Mouse (Mus musculus): ENCODE measurements around the gene Sfxn3.

The Sfxn3 gene

DNA sequence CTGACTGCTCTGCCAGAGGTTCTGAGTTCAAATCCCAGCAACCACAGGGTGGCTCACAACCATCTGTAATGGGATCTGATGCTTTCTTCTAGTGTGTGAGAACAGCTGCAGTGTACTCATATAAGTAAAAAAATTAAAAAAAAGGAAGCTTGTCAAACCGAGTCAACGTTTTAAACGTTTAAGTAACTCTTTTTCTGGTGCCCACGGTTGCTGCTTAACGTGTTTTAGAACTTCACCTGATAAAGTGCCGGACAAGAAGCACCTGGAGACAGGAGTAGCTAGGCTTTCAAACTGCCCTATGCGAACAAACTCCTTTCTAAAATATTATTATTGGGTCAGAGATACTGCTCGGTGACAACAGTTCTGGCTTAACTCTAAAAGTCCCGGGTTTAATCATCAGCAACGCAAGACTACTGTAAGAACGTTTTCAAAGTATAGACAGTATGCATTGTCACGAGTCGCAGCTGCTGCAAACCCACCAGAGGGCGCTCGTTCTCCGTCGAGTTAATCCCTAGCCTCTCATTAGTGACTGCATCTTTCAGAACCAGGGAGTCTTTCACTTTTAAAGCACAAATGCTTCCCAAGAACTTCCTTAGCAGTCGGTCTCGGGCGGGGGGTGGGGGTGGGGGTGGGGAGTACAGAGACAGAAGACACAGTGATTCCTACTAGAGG is 26.7 kb downstream of the Sfxn3 start:
- in situ Hi-C loops (cut with MboI, MseI): no loop called here

DNA sequence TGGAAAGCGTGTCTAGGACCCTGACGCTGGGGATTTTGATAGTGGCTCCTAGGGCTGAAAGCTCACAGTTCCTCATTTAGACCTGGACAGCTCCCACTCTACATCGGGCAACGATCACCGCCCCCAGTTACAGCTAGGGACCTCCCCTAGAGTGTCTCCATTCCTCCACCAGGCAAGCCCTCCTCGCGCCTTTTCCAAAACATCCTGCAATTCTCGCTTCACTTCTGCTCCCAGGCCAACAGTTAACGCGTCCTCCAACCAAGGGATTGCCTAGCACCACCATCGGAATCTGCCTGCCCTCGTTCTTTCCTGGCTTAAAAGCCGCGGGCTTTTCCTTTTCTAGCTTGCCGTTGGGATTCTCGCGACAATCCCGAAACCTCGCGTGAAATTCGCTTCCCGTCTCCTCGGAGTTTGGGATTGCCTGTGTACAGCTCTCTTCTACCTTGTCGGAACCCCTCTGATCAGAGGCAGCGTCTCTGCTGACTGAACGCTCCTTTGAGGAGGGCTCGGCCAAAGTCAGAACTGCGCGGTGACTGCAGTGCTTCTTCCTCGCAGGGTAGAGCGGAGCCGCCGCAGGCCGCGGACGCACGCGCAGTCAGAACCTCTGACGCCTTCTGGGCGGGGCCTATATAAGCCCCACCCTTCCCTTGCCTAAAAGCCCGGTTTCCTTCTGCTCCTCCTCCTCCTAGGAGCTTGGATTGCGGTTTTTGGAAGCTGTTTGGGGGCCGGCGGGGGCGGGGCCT is 27.4 kb downstream of the Sfxn3 start, which contains the start of gene Kazald1:
Gene Kazald1 (plus strand): TSS at position 662 of the 743 bp plus-strand sequence.
- in situ Hi-C loops (cut with MboI, MseI): loop anchor here in 1 of 2 experiments (5.0 kb wide), 1 partner anchor 67 kb away; the partner anchor contains the start of genes Mrpl43 and Twnk

GRCm38 (mm10) chr19:45075323-45076035 is 28.2 kb downstream of the Sfxn3 start:
- in situ Hi-C loops (cut with MboI, MseI): loop anchor here in 1 of 2 experiments (5.0 kb wide), 1 partner anchor 68 kb away; the partner anchor contains the start of genes Mrpl43 and Twnk

- in situ Hi-C loops (cut with MboI, MseI): loop anchor here in 1 of 2 experiments (5.0 kb wide), 1 partner anchor 69 kb away; the partner anchor contains the start of genes Mrpl43 and Twnk
Observed at GRCm38 (mm10) chr19:45076036-45076575, 28.8 kb downstream of the Sfxn3 start.

DNA sequence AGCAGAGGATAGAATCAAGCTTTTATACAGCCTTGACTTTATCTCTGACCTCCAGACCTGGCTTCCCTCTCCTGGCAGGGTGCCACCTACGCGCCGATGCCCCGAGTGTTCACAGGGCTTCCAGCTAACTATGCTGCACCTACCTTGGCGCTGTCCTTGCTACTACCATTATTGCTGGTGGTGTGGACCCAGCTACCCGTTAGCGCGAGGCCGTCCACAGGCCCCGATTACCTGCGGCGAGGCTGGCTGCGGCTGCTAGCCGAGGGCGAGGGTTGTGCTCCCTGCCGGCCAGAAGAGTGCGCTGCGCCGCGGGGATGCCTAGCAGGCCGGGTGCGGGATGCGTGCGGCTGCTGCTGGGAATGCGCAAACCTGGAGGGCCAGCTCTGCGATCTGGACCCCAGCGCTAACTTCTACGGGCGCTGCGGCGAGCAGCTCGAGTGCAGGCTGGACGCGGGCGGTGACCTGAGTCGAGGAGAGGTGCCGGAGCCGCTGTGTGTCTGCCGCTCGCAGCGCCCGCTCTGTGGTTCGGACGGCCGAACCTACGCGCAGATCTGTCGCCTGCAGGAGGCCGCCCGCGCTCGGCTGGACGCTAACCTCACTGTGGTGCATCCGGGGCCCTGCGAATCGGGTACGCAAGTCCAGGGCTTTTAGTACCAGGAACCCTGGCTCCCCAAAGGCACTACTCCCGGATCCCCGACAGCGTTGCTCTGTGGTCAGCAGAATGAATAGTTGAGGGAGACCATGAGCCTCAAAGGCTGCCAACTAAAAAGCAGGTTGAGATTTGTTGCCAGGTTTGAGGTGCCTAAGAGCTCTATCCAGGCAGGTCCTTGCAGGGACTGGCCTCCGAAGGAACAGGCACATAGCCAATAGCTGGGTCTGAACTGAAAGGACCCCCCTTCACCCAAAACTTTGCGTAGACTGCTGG is 29.5 kb downstream of the Sfxn3 start:
- in situ Hi-C loops (cut with MboI, MseI): loop anchor here in 1 of 2 experiments (5.0 kb wide), 1 partner anchor 70 kb away; the partner anchor contains the start of genes Mrpl43 and Twnk

DNA sequence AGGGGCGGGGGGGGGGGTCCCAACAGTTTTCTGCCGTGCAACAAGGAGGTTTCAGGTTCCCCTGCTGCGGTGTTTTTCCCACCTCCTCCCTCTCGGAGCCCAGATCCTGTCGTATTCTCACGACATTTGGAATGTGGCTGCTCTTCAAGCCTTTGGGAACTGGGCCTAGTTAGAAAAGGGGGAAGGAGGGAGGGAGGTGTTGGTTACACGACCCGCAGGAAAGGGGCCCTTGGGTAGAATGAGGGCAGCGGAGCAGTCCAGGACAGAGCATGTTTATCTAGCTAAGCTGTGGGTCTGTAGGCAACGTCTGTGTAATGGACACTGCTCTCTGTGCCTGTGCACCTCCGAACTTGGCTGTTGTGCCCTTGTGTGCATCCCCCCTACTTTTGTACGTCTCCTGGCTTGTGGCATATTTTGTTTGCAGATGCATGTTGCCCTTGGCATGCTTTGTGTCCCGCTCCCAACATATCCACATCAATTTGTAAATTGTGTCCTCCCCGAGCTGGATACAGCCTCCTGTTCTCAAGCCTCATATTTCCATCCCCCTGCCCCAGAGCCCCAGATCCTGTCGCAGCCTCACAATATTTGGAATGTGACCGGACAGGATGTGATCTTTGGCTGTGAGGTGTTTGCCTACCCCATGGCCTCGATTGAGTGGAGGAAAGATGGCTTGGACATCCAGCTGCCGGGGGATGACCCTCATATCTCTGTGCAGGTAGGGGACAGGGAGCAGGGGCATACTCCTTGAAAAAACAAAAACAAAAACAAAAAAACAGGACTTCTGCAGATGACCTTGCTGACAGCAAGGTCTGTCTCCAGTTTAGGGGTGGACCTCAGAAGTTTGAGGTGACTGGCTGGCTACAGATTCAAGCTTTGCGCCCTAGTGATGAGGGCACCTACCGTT is 30.7 kb downstream of the Sfxn3 start:
- in situ Hi-C loops (cut with MboI, MseI): loop anchor here in 1 of 2 experiments (5.0 kb wide), 1 partner anchor 71 kb away; the partner anchor contains the start of genes Mrpl43 and Twnk

DNA sequence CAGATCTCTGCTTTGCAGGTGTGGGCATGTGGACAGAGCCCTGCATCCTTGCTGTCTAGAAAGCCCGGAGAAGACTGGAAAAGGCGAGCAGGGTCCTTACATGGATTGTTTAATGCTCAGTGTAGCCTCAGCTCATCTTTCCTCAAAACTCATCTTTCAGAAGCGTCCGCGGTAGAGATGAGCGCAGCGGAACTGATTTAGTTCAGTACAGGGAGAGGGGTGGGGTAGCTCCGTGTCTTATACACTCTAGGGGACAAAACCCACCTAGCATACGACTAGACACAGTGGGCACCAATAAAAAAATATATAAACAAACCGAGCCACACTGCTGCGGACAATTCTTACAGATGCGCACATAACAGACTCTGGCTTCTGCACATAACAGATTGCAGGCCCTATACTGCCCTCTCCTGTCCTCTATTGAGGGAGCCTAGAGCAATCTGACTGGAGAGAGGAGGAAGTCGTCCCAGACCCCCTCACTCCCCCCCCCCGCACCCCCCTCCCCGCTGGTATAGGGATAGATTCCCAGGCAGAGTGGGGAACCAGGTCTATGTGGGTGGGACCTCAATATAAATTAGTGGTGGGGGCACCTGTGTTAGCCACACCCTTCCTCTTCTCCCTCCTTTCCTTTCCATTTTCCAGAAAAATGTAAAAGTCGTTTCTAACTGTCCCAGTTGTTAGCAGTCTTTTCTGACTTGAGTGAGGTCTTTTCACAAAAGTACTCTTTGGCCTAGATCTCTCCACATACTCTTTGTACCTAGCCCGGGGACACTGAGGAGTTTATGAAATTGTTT is 31.9 kb downstream of the Sfxn3 start:
- in situ Hi-C loops (cut with MboI, MseI): loop anchor here in 1 of 2 experiments (5.0 kb wide), 1 partner anchor 72 kb away; the partner anchor contains the start of genes Mrpl43 and Twnk

DNA sequence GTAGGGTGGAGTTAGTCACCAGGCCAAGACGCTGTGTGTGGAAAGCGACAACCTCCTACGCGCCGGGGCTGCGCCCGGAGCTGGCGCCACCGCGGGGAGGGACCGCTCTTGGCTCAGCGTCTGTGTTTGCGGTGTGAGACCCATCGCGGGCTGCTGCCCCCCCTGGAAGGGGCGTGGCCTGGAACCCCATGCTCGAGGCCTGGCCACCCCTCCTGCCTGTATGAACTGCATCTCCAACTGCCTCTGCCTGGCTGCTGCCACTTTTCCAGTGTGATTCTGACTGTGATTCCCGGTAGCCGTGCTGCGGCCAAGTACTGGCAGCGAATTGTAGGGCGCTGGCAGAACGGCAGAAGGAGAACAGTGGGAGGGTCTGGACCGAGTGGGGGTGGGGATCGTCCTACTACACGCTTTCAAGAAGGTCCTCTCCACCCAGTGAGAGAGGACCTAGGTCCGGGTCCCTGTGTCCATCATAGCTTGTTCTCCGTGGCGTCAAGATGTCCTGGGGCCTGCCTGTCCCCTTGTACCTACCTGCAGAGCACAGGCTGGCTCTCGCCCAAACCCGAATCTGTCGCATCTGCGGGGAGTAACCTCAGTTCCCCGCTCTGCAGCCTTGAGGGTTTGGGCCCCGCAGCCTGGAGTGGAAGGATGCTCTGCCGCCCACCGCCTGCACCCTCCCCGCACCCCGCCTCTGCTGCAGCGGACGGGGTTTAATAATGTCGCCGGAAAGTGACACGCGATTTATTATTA is 32.6 kb downstream of the Sfxn3 start:
- in situ Hi-C loops (cut with MboI, MseI): loop anchor here in 1 of 2 experiments (5.0 kb wide), 1 partner anchor 73 kb away; the partner anchor contains the start of genes Mrpl43 and Twnk

DNA sequence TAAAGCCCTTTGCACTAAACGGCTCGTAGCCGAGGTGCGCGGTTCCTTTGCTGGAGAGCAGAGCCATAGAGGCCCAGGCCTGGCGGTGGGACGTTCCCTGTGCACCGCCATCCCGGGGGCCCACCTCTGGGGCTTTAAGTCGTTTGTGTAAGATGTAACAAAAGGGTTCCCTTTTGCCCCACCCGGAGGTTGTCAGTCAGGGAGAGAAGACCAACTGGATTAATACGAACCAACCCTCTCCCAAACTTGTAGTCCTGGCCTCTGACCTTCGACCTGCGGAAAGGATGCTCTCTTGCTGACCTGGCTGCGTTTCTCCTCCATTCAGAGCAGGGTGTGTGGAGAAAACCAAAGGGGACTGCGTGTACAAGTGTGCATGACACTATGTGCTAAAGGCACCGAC is 33.4 kb downstream of the Sfxn3 start:
- in situ Hi-C loops (cut with MboI, MseI): no loop called here

- in situ Hi-C loops (cut with MboI, MseI): no loop called here
Observed at GRCm38 (mm10) chr19:45081279-45081678, 34.0 kb downstream of the Sfxn3 start.

DNA sequence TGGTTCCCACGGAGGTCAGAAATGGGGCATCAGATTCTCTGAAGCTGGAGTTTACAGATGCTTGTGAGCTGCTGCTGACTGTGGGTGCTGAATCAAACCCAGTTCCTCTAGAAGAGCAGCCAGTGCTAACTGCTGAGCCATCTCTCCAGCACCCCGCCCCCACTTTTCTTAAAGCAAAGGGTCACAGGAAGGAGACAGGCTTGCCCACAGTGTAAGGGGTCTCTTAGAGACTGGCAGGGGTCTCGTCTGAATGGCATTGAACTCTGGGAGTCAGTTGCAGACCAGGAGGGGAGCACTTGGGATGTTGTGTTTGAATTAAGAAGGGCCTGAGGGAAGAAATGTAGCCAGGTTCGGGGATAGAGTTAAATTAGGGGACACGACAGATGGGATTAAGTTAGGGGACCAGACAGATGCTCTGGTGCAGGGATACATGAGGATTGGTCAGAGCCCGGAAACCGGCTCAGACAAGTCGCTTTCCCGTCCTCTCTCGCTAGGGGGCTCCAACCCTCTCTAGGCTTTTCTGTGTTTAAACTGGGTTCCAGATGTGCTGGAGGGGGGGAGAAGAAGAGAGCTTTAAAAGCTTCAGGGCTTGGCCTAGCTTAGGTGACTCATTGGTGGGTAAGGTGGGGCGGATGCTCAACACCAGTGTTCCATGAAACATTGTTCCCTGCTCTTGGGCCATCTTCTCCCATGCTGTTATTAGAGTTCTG is 34.7 kb downstream of the Sfxn3 start:
- in situ Hi-C loops (cut with MboI, MseI): no loop called here

DNA sequence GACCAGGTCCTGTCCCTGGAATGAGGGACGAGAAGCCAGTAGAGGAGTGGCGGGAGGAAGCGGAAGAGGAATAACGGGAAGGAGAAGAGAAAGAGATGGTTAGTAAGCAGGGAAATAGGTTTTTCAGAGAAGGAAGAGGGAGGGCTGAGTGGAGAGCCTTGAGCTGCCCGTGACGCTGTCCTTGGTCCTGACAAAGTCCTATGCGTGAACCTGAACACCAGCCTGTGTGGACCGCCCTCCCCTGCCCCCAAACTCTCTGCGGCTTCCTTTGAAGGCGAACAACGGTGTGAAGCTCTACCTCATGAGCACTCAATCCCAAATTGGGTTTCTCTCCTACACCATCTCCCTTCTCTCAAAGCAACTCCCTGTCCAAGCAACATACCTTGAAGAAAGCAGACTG is 50.6 kb downstream of the Sfxn3 start:
- in situ Hi-C loops (cut with MboI, MseI): no loop called here

DNA sequence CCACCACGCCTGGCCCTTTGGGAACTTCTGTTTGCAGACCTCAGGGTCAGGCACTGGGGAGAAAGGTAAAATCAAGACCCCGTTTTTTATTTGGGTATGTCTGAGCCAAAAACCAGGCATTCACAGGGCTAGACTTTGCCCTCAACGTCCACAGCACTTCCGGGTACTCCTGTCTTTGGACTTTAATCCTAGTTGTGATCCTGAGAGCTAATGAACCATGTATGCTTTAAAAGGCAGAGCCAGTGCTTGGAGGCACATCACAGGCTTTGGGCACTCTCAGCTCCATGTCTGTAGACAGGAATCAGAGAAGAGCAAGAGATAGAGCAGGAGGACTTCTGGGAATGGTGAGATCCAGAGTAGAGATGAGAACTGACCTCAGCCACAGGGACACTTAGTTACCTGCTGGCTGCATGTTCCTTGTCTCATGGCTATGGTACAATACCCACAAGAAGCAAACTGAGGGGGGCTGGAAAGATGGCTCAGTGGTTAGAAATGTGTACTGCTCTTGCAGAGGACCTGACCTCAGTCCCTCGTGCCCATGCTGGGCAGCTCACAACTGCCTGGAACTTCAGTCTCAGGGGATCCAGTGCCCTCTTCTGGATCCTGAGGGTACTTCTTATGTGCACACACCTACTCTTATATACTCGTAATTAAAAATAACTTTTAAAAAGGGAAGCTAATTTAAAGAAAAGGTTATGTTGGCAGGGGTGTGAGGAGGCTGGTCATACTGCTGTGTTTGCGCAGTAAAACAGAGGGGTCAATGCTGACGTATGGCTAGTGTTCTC is 53.4 kb downstream of the Sfxn3 start:
- in situ Hi-C loops (cut with MboI, MseI): loop anchor here in 1 of 2 experiments (10.0 kb wide), 1 partner anchor 656 kb away; no protein-coding TSS in a partner anchor

DNA sequence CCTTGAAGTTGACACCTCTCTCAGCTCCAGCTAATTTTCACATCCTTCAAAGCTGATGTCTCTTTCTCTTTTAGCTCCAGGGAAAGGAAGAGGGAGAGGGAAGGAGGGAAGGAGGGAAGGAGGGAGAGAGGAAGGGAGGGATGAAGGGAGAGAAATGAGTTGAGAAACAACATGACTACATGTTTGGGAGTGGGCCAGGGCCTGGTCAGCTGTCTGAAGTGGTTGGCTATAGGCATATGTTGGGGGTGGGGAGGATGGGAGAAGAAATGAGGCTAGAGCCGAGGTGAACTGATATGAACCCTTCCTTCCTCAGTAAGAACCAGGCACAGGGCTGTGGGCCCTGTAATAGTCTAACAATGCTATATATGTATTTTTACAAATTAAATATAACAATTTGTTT is 58.3 kb downstream of the Sfxn3 start:
- in situ Hi-C loops (cut with MboI, MseI): loop anchor here in 1 of 2 experiments (10.0 kb wide), 1 partner anchor 661 kb away; no protein-coding TSS in a partner anchor
